Mouse (Mus musculus): Measurements from ENCODE around the gene Cwc25. TPM values are rescaled to one million over a fixed set of nuclear protein-coding genes. Genes with fewer than 3 reads are reported as not detected.

Gene Cwc25
- polyA plus RNA-seq, 1 experiment = 3.7 TPM

GRCm38 (mm10) chr11:97800691-97801408 is 34.5 kb upstream of the Cwc25 start:
- no peak for TF ChIP-seq POLR2A (IDR thresholded peaks at IDR 0.05; ENCODE audit: low read depth, low read length)
- TF ChIP-seq CTCF (IDR thresholded peaks at IDR 0.05; ENCODE audit: extremely low read depth, insufficient read length, insufficient replicate concordance, low read depth, low read length) = no peak
- H3K4me1 ChIP-seq (ENCODE audit: control insufficient read depth, insufficient read depth, insufficient read length, low read length) = peaks cover 34% of the 10 kb centered on the region
- no peaks in the 10 kb centered on the region for H3K27me3 ChIP-seq (ENCODE audit: control insufficient read depth, insufficient read depth, low read length)
- H3K4me3 ChIP-seq (ENCODE audit: low read depth, low read length) = peak overlapping the region; percentile 95
- 1% methylated on average over 17 of the region's 17 CpGs for WGBS
- H3K36me3 ChIP-seq (ENCODE audit: control insufficient read depth, insufficient read depth, low read length) = peaks cover 5% of the 10 kb centered on the region; the same call in 1 of the 2 replicates
- peak overlapping the region; percentile 99 for H3K27ac ChIP-seq (ENCODE audit: insufficient read depth, low read depth, low read length)

DNA sequence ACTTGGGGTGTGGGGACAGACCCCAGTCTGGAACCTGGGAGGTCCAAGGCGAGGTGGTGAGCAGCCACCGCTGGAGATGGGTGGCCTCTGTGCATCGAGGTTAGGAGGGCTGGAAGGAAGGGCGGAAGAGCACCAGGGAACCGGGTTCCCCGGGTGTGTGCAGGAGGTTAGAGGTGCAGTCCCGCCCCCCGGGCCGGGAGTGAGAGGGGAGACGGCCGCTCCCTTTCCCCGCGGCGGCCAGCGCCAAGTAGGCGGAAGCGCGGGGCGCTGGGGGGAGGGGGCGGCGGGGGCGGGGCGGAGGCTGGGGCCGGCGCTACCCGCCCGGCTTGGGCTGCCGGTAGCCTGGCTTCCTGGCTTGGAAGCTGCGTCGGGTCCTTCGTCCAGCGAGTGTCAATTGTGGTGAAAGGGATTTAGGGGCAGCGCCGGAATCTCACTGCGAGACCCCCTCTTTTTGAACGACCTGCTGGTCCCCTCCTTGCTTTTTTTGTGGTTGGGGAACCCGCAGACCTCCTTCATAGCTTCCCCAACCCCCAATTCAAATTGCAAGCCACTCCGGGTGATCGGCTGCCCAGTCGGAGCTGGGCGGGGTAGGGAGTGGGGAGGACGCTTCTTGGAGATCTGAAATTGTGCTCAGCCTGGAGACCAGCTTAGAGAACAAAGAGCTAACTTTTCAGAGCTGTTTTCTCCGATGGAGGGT is 33.8 kb upstream of the Cwc25 start:
- peak; percentile 75 for TF ChIP-seq POLR2A (IDR thresholded peaks at IDR 0.05; ENCODE audit: low read depth, low read length)
- no peak for TF ChIP-seq CTCF (IDR thresholded peaks at IDR 0.05; ENCODE audit: extremely low read depth, insufficient read length, insufficient replicate concordance, low read depth, low read length)
- Histone ChIP-seq H3K27me3 (ENCODE audit: control insufficient read depth, insufficient read depth, low read length) (no peaks in the 10 kb centered on the region), H3K36me3 (ENCODE audit: control insufficient read depth, insufficient read depth, low read length) (peaks cover 5% of the 10 kb centered on the region; the same call in 1 of the 2 replicates), H3K4me1 (ENCODE audit: control insufficient read depth, insufficient read depth, insufficient read length, low read length) (peaks cover 29% of the 10 kb centered on the region), H3K4me3 (ENCODE audit: low read depth, low read length) (peak overlapping the region; percentile 95), H3K27ac (ENCODE audit: insufficient read depth, low read depth, low read length) (peak overlapping the region; percentile 99)
- 1% methylated on average over 32 of the region's 43 CpGs for WGBS

- Histone ChIP-seq H3K27me3 (ENCODE audit: control insufficient read depth, insufficient read depth, low read length) (no peaks in the 10 kb centered on the region), H3K27ac (ENCODE audit: insufficient read depth, low read depth, low read length) (peak overlapping the region; percentile 99), H3K36me3 (ENCODE audit: control insufficient read depth, insufficient read depth, low read length) (0 out of 2 replicates have a peak, but pooled peaks cover 3% of the 10 kb centered on the region), H3K4me1 (ENCODE audit: control insufficient read depth, insufficient read depth, insufficient read length, low read length) (peaks cover 22% of the 10 kb centered on the region; the same call in 1 of the 2 replicates), H3K4me3 (ENCODE audit: low read depth, low read length) (peak overlapping the region; percentile 95)
- TF ChIP-seq POLR2A (IDR thresholded peaks at IDR 0.05; ENCODE audit: low read depth, low read length) (peak; percentile 98), CTCF (IDR thresholded peaks at IDR 0.05; ENCODE audit: extremely low read depth, insufficient read length, insufficient replicate concordance, low read depth, low read length) (no peak)
- WGBS = 1% methylated on average over 70 of the region's 71 CpGs
Measured at GRCm38 (mm10) chr11:97799146-97799993, 33.0 kb upstream of the Cwc25 start.

DNA sequence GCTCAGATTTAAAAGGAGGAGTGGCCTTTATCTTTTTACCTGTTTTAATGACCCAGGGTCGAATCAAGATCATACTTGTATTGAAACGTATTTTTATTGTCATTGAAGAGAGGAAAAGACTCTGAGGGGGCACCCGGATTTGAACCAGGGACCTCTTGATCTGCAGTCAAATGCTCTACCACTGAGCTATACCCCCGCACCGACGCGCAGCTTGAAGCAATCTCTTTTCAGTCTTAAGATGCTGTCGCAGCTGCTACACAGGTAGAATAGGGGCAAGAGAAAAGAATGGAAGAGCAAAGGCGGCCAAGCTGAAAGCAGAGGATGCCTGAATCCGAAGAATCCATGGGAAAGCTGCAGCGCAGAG is 32.4 kb upstream of the Cwc25 start, which contains the start of gene Lasp1:
Lasp1 (plus strand) TSS at position 219 of the 364 bp plus-strand sequence.
- H3K4me1 ChIP-seq (ENCODE audit: control insufficient read depth, insufficient read depth, insufficient read length, low read length) = peaks cover 20% of the 10 kb centered on the region; the same call in 1 of the 2 replicates
- under 1% methylated on average over 11 of the region's 11 CpGs for WGBS
- H3K27me3 ChIP-seq (ENCODE audit: control insufficient read depth, insufficient read depth, low read length) = no peaks in the 10 kb centered on the region
- 0 out of 2 replicates have a peak, but pooled peaks cover 3% of the 10 kb centered on the region for H3K36me3 ChIP-seq (ENCODE audit: control insufficient read depth, insufficient read depth, low read length)
- H3K4me3 ChIP-seq (ENCODE audit: low read depth, low read length) = peak within 1 kb of the TSS; percentile 95
- H3K27ac ChIP-seq (ENCODE audit: insufficient read depth, low read depth, low read length) = peak within 1 kb of the TSS; percentile 99
- TF ChIP-seq CTCF (IDR thresholded peaks at IDR 0.05; ENCODE audit: extremely low read depth, insufficient read length, insufficient replicate concordance, low read depth, low read length) (no peak), POLR2A (IDR thresholded peaks at IDR 0.05; ENCODE audit: low read depth, low read length) (no peak)

DNA sequence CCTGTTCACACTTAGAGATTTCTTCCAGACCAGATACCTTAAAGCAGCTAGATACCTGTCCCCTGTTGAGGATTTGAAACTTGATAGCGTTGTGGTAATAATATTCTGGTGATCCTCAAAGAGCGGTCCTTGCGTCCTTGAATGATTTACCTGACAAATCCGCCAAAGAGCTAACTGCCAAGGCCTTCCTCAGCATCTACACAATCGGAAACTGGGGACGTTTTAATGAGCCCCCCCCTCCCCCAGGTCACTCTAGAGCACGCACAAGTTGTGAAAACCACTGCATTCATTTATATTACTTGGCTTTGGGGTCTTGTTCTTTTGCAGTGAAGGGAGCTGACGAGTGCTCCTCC is 31.7 kb upstream of the Cwc25 start:
- TF ChIP-seq CTCF (IDR thresholded peaks at IDR 0.05; ENCODE audit: extremely low read depth, insufficient read length, insufficient replicate concordance, low read depth, low read length) (no peak), POLR2A (IDR thresholded peaks at IDR 0.05; ENCODE audit: low read depth, low read length) (no peak)
- 71% methylated on average over 8 of the region's 8 CpGs for WGBS
- peaks cover 18% of the 10 kb centered on the region; the same call in 1 of the 2 replicates for H3K4me1 ChIP-seq (ENCODE audit: control insufficient read depth, insufficient read depth, insufficient read length, low read length)
- H3K4me3 ChIP-seq (ENCODE audit: low read depth, low read length) = no peak overlapping the region
- no peaks in the 10 kb centered on the region for H3K36me3 ChIP-seq (ENCODE audit: control insufficient read depth, insufficient read depth, low read length)
- H3K27me3 ChIP-seq (ENCODE audit: control insufficient read depth, insufficient read depth, low read length) = no peaks in the 10 kb centered on the region
- no peak overlapping the region for H3K27ac ChIP-seq (ENCODE audit: insufficient read depth, low read depth, low read length)

DNA sequence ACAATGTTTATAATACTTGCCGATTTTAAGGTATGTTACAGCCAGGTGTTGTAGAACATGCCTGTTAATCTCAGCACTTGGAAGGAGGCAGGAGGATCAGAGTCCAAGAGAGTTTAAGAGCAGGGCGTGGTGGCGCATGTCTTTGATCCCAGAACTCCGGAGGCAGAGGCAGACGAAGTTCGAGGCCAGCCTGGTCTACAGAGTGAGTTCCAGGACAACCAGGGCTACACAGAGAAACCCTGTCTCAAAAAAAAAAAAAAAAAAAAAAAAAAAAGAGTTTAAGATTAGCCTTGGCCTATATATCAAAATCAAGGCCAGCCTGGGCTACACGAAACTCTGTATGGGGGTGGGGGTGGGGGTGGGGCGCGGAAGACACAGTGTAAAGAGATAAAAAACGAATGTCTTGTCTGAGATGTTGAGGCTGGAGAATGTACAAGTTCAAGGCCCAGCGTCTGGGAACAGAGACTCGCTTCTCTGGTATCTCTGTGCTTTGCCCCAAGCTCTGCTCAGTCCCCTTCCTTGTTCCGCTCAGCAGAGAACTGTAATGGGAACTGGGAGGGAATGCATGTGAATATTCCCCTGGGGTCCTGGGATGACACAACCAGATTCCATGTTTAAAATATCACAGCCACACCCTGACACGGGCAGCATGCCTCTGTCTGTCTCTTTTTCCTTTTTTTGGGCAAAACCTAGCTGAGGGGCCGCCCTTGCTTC is 31.2 kb upstream of the Cwc25 start:
- Histone ChIP-seq H3K4me3 (ENCODE audit: low read depth, low read length) (no peak overlapping the region), H3K27me3 (ENCODE audit: control insufficient read depth, insufficient read depth, low read length) (no peaks in the 10 kb centered on the region), H3K27ac (ENCODE audit: insufficient read depth, low read depth, low read length) (no peak overlapping the region), H3K4me1 (ENCODE audit: control insufficient read depth, insufficient read depth, insufficient read length, low read length) (peaks cover 18% of the 10 kb centered on the region; the same call in 1 of the 2 replicates), H3K36me3 (ENCODE audit: control insufficient read depth, insufficient read depth, low read length) (no peaks in the 10 kb centered on the region)
- 56% methylated on average over 15 of the region's 15 CpGs for WGBS
- TF ChIP-seq CTCF (IDR thresholded peaks at IDR 0.05; ENCODE audit: extremely low read depth, insufficient read length, insufficient replicate concordance, low read depth, low read length) = no peak
- no peak for TF ChIP-seq POLR2A (IDR thresholded peaks at IDR 0.05; ENCODE audit: low read depth, low read length)
